Comparison of ENCODE assay signal across 8 mouse cellular contexts in the genomic region with DNA sequence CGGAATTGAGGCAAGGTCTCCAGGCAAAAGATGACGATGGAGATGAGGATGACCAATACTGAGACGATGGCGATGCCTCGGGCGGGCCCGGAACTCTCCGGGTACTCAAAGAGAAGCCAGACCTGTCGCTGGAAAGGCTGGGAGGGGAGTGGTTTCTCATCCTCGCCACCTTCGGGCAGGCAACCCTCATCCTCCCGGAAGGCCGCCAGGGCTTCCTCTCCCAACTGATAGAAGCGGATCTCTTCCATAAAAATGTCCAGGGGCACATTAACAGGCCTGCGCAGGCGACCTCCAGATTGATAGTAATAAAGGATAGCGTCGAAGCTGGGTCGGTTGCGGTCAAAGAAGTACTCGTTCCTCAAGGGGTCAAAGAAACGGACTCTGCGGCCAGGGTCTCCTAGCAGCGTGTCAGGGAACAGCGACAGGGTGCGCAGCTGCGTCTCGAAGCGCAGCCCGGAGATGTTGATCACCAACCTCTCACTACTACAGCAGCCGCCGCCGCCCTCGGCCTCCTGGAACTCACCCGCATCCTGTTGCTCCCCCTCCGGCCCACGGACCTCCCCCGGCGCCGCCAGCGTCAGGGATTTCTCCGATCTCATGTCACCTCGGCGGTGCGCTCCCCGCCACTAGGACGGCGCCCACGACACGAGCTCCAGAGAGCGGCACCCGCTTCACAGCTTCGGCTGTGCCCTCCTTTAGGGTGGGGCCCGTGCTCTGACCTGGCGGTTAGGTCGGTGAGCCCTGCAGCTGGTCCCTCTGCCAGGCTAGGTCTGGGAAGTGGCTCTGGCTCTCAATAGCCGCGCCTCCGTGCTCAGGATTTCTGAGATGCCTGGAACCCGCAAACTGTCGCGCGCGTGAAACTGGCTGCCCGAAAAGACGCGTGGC. TPM values are rescaled to one million over a fixed set of nuclear protein-coding genes. Genes with fewer than 3 reads are reported as not detected.
DNase-seq lines count a peak whose midpoint lies in the region; ATAC-seq and TF ChIP-seq lines count a peak whose summit lies in the region.

No protein-coding gene starts in this region.

- peaks cover 23% of the 10 kb centered on the region for H3K27me3 ChIP-seq in kidney, embryonic 14.5 days (ENCODE audit: control insufficient read depth, insufficient read depth, low read length)
- 0 out of 2 replicates have a peak, but pooled peaks cover 4% of the 10 kb centered on the region for H3K27me3 ChIP-seq in stomach, postnatal 0 days (ENCODE audit: control insufficient read depth, insufficient read depth, low read length)

- peak overlapping the region; percentile 99 for H3K4me2 ChIP-seq in kidney, embryonic 14.5 days (replicated peaks; ENCODE audit: low read depth, low read length)
- H3K4me2 ChIP-seq in stomach, postnatal 0 days (replicated peaks; ENCODE audit: low read depth), result peak overlapping the region; percentile 63

- 0 out of 2 replicates have a peak, but pooled peaks have one; percentile 43 for ATAC-seq in kidney, embryonic 14.5 days (ENCODE audit: low FRiP score, low TSS enrichment)
- 0 out of 2 replicates have a peak, but pooled peaks have one; percentile 26 for ATAC-seq in stomach, postnatal 0 days (ENCODE audit: low FRiP score, low TSS enrichment)

- peak overlapping the region; percentile 61 for H3K9ac ChIP-seq in kidney, embryonic 14.5 days (ENCODE audit: low read depth, low read length)
- peak overlapping the region; percentile 45 for H3K9ac ChIP-seq in stomach, postnatal 0 days (ENCODE audit: low read length)

- TF ChIP-seq EP300 in stomach, postnatal 0 days (optimal IDR thresholded peaks at IDR 0.05), result no peak

- no peak overlapping the region for H3K27ac ChIP-seq in kidney, embryonic 14.5 days (ENCODE audit: low read depth, low read length)
- no peak overlapping the region for H3K27ac ChIP-seq in stomach, postnatal 0 days (replicated peaks)

- no peaks in the 10 kb centered on the region for H3K9me3 ChIP-seq in kidney, embryonic 14.5 days (ENCODE audit: control insufficient read depth, low read length)
- no peaks in the 10 kb centered on the region for H3K9me3 ChIP-seq in stomach, postnatal 0 days (ENCODE audit: control insufficient read depth, low read length)

- peaks cover 7% of the 10 kb centered on the region; the same call in 1 of the 2 replicates for H3K4me1 ChIP-seq in kidney, embryonic 14.5 days (ENCODE audit: control insufficient read depth, insufficient read depth, low read length)
- no peaks in the 10 kb centered on the region for H3K4me1 ChIP-seq in stomach, postnatal 0 days (replicated peaks; ENCODE audit: control insufficient read depth, insufficient read depth)

- no peak for DNase-seq in kidney, adult 11 months
- peak; percentile 25 to 38 for DNase-seq in cerebellum, postnatal 4 days (ENCODE audit: low spot score in 2 of 2)
- DNase-seq in forelimb bud, embryonic 11.5 days (ENCODE audit: low read depth, low spot score), result peak; percentile 13
- peak; percentile 67 to 76 for DNase-seq in kidney, postnatal 4 days
- DNase-seq in mesoderm, embryonic 11.5 days (ENCODE audit: low read depth, low spot score), result peak; percentile 30
- DNase-seq in stomach, postnatal 0 days (ENCODE audit: low spot score), result peak; percentile 27
- DNase-seq in c-Kit-positive CD71-positive TER-119-positive erythroid progenitor cells, embryonic 14.5 days (ENCODE audit: low spot score), result no peak

- no peak for TF ChIP-seq CTCF in stomach, postnatal 0 days (IDR thresholded peaks at IDR 0.05; ENCODE audit: low read depth)

- 2% methylated on average over 67 of the region's 67 CpGs for WGBS in kidney, embryonic 14.5 days
- 2% methylated on average over 66 of the region's 67 CpGs for WGBS in stomach, postnatal 0 days

- no peaks in the 10 kb centered on the region for H3K36me3 ChIP-seq in kidney, embryonic 14.5 days (ENCODE audit: control insufficient read depth, insufficient read depth, low read length)
- no peaks in the 10 kb centered on the region for H3K36me3 ChIP-seq in stomach, postnatal 0 days (ENCODE audit: control insufficient read depth, insufficient read depth, low read length)

- peak overlapping the region; percentile 57 for H3K4me3 ChIP-seq in kidney, embryonic 14.5 days (ENCODE audit: low read length)
- H3K4me3 ChIP-seq in stomach, postnatal 0 days (ENCODE audit: low read depth, low read length), result peak overlapping the region; percentile 40

RNA-seq across cellular contexts. Expression of a gene that starts 0.9 kb away (rescaled TPM):
- 1.3 and 2.5 TPM in 2 replicates for polyA plus RNA-seq in kidney, embryonic 14.5 days (2014; fragmentation: Nextera tagmentation; extraction: Ambion mirVana)
- 1.5 and 2.1 TPM in 2 replicates for polyA plus RNA-seq in stomach, postnatal 0 days (2015; fragmentation: Nextera tagmentation; extraction: Ambion mirVana)

Comparison
In these comparisons a context has a peak if more than half of its experiments do, and no peak if none do; other contexts are left out.
1. DNase-seq: peak in cerebellum, postnatal 4 days (2 of 2), forelimb bud, embryonic 11.5 days (single experiment), kidney, postnatal 4 days (2 of 2), mesoderm, embryonic 11.5 days (single experiment) and stomach, postnatal 0 days (single experiment); none in kidney, adult 11 months (single experiment) and c-Kit-positive CD71-positive TER-119-positive erythroid progenitor cells, embryonic 14.5 days (single experiment).